Mouse (Mus musculus): ENCODE measurements around the gene Fermt2.
A peak's percentile ranks its signal among the peaks of the same experiment; 100 is the strongest.

The Fermt2 gene

DNA sequence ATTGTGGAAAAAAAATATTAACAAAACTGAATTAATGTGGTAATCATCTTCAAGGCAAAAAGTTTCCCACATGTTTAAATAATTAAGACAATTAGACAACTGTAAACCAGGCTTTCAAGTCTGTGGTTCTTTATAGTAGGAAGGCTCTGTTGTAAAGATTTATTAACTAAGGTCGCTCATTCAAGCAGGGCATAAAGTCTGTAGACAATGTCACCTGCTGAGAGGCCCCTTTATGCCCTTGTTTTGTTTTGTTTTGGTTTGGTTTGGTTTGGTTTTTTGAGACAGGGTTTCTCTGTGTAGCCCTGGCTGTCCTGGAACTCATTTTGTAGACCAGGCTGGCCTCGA, 91.0 kb downstream of the Fermt2 start:
- DNase-seq (ENCODE audit: low read depth, low spot score) = no peak

DNA sequence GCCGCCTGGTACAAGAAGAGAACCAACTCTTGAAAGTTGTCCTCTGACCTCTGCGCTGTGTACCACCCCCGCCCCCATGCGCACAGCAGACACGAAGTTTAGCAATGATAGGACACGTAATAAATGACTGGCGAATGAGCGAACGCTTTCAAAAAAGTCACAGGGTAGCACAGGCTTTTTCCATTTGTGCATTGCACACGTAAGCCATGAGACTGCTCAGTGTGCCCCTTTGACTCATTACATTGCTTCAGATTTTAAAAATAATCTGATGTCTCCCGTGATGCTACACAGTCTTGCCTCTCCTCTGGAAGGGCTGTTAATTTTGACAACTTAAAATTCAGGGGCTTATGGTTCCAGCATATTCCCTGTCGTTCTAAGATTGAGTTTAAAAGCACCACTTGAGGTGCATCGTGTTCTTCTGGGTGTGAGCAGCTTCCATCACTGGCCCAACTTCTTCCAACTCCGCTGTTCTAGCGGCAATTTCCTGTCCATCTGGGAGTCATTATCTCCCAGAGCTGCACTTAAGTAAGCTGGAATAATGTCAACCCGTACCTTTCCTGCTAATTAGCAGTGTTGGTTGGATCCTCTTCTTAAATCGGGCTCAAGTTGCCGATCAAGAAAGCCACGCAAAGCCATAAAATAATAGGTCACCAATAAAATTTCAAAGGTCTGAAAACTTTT, 91.5 kb downstream of the Fermt2 start:
- peak; percentile 62 for DNase-seq (ENCODE audit: low read depth, low spot score)

DNA sequence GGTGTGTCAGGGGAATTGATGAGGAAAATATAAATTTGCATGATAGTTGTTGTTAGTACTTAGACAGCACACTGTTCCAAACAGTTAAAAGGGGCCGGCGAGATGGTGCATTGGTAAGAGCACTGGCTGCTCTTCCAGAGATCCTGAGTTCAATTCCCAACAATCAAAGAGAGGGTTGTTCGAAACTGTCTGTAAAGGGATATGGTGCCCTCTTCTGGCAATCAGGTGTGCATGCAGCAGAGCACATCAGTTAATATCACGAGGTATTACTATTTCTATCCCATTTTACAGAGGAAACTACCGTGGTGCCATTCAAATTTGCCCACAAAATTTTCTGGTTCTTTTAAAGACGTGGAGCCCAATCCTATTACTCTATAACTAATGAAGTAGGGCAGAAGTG, 95.7 kb downstream of the Fermt2 start:
- no peak for DNase-seq (ENCODE audit: low read depth, low spot score)

DNA sequence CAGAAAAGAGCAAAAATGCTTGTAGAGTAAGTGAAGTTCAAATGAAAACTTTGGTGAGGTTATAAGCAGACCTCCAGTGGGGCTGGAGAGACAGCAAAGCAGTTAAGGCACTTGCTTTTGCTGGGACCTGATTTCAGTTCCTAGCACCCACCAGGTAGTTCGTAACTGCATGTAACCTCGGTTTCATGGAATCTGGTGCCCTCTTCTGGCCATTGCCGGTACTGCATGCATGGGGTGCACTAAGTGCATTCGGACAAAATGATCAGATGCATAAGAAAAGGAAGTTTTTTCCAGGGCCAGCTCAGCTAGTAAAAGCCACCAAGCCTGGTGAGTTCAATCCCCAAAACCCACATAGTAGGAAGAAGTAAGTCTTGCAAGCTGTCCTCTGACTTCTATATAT, 97.9 kb downstream of the Fermt2 start:
- DNase-seq (ENCODE audit: low read depth, low spot score) = no peak

DNA sequence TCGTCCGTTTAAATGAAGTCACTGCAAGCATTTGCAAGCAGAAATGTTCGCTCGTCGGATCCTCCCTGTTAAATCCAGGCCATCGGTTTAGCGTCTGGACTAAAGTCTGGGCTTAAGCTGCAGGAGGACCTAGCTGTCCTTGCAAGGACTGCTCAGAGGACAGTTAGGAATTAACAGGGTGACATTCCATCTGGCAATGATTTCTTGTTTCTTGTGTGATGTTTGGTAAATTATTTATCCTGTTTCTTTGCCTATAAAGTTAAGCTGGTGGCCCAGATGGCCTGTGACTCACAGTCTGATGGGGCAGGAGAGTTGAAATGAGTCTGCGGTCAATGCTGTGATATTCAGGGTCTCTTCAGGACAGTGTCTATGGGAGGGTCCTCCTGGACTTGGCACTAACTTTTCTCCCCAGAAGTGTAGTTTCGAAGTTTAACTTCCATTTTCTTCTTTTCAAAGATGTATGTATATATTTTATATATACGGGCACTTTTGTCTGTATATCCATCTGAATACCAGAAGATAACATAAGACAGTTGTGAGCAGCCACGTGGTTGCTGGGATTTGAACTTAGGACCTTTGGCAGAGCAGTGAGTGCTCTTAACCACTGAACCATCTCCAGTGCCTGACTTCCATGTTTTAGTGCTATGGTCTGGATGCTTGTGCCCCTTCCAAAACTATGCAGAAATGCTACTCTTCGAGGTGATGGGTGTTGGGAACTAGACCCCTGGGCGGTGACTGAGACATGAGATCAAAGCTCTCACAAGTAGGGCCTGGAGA, 99.7 kb downstream of the Fermt2 start:
- no peak for DNase-seq (ENCODE audit: low read depth, low spot score)

DNA sequence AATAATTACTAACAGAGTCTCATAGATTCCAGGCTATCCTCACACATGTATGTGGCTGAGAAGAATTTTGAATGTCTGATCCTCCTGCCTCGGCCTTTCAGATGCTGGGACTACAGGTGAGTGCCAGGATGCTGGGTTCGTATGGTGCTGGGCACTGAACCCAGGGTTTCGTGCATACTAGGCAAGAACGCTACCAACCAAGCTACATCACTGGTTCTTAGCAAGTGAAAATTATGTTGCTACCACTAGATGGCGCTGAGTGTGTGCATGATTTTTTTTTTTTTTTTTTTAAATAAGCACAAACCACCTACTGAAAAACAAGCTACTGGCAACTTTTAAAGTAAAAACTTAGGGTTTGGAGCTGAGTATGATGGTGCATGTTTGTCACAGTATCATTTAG, 106.7 kb downstream of the Fermt2 start:
- DNase-seq (ENCODE audit: low read depth, low spot score) = peak; percentile 54

DNA sequence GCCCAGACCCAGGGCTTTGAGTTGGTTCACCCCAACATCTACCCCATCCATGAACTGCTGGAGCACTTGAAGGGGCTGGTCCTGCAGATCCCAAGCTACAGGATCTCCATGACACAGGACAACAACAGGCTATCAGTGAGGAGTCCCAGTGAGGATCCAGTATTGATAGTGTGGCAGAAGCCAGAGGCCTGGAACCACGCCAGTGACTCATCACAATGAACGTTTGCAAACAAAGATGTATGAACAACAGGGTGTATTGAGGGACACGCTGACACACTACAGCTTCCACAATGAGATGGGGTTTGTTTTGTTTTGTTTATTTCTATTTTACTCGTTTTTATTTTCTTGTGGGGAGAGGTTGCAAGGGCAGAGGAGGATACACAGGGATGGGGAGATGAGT, 107.5 kb downstream of the Fermt2 start:
- DNase-seq (ENCODE audit: low read depth, low spot score) = no peak

DNA sequence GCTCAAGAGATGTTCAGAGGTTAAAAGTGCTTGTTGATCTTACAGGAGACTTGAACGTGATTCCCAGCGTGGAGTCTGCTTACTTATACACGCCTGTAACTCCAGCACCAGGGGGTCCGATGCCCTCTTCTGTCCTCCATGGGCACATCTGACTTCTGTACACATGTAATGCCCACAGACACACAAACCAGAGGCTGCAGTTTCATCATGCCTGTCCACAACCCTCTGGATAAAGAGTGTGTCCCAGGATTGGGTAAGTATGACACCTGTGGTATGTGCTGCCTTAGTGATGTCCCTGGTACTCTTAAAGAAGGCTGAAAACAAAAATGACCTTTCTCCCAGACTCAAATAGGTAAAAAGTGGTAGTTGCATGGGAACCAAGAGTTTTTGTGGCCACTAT, 110.6 kb downstream of the Fermt2 start:
- DNase-seq (ENCODE audit: low read depth, low spot score) = no peak

DNA sequence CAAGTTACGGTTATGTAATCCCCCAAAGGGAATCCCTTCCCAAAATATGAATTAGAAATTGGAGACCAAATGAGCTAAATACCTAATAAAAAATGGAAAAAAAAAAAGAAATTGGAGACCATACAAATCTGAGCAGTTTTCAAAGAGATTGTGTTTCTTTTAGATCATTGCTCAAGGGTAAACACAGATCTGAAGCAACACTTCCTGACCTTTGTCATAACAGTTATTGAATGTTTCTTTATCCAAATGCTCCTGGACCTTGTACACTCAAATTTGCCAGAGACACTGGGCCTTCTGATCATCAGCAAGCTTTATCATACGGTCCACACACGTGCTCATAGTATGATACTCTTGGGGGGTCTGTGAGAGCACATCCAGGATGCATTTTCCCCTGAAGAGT, 111.4 kb downstream of the Fermt2 start:
- peak; percentile 52 for DNase-seq (ENCODE audit: low read depth, low spot score)

DNA sequence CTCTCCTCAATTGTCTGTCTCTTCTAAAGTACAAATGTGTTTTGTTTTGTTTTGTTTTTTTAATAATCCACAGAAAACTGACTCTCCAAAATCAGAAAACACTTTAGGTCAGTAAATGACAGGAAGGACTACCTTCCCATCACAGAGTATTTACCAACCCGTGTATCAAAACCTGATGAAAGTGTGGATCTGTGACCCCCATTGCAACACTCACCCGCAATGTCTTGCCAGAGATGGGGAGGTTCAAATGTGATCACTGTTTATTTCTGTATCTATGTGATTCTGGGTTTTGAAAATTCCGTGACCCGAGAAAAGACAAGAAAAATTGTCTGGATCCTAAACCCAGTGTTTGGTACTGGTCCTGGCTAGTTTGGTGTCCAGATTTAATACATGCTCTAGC, 113.7 kb downstream of the Fermt2 start:
- DNase-seq (ENCODE audit: low read depth, low spot score) = no peak
